Mouse (Mus musculus) MN1 (cell line): Measurements from ENCODE around the gene Gm7247.
A peak's percentile ranks its signal among the peaks of the same experiment; 100 is the strongest.
"Not testable (repeated sequence)": the region's sequence is repeated elsewhere in the genome, so short reads cannot be mapped to it uniquely, and the experiment has no call there.

ENCODE experiments used
- DNase-seq: peaks from one replicate; pipeline ENCODE4 v3.0.0-alpha.2; 2016; ENCODE audit warnings: low spot score

Gene Gm7247

DNA sequence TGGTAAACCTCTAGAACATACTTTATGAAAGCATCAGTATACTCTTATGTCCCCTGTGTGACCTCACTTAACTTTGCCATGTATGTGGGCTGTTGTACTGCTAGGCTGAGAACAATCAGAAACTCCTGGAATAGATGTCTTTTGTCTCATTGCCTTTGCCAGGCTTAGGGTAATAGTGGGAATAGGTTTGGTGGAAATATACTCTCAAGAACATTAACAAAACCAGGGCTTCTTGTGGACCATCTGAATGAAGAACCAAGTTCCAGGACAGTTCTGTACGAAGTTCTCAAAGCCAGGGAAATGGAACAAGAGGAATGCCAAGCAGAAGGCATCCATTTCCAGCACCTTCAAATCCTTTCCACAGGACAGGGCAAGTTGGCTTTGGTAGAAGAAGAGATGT, at the start of gene Gm7247:
Gene Gm7247, plus strand, starts transcription at position 301 of the 400 bp plus-strand sequence.
- DNase-seq: no peak

DNA sequence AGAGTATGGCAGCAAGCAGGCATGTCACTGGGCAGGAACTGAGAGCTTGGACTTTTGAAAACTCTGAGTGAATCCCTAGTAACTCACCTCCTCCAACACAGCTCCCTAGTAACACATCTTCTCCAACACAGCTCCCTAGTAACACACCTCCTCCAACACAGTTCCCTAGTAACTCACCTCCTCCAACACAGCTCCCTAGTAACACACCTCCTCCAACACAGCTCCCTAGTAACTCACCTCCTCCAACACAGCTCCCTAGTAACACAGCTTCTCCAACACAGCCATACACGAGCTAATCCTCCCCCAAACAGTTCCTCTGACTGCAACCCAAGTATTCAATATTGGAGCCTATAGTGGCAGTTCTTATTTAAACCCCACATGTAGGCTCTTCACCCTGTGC, 37.6 kb upstream of the Gm7247 start:
- DNase-seq: no peak

DNA sequence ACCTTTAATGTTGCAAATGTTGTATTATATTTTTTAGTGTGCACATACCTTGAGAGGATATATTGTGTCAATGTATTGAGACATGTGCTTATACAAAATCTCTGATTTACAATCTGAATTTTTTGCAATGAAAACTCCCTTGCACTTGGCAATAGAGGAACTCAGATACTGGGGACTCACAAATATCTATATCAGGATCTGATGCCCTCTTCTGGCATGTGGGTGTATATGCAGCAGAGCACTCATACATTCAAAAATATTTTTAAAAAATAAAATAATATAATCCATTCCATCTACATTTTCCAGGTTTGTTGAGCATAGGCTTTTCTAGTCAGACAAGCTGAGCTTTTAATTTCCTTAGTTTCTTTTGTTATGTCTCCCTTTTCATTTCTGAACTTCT, 15.5 kb upstream of the Gm7247 start:
- DNase-seq: no peak

DNA sequence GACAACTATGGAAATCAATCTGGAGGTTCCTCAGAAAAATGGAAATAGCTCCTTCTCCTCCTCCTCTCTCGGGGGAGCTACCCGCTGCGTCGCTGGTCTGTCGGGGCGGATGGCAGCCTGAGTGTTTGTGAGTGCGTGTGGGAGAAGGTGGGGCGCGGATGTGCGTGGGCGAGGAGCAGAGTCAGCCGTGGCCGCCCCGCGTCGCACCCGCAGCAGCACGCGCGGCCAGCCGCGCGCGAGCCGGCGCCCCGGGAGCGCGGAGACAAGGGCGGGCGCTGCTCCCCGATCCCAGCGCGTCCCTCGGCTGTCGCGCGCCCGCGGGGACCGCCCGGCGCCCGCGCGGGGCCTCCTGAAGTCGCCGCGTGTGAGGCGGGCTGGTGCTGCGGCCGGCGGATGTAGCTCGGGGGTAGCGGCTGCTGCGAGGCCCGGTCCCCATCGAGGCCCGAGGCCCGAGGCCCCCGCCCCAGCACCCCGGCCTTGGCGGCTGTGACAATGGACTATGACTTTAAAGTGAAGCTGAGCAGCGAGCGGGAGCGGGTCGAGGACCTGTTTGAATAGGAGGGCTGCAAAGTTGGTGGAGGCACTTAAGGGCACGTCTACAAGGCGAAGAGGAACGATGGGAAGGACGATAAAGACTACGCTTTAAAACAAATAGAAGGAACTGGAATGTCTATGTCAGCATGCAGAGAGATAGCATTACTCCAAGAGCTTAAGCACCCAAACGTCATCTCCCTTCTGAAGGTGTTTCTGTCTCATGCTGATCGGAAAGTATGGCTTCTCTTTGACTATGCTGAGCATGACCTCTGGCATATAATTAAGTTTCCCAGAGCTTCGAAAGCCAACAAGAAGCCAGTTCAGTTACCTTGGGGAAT, 3.2 kb upstream of the Gm7247 start:
- no peak for DNase-seq

DNA sequence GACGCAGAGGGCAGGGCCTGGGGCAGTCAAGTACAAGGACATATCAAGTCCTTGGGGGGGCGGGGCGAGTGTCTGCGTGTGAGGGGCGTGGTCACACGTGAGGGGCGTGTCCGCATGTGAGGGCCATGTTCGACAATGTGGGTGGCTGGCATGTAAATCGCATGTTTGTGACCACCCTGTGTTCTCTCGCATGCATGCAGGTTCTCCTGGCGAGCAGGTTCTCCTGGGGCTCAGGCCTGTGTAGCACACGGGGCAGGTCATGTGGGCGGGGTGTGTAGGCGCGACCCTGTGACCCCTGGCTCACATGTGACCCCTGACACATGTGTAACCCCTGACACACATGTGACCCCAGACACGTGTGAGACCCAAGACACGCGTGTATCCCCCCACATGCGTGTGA, 21.2 kb downstream of the Gm7247 start:
- no peak for DNase-seq

DNA sequence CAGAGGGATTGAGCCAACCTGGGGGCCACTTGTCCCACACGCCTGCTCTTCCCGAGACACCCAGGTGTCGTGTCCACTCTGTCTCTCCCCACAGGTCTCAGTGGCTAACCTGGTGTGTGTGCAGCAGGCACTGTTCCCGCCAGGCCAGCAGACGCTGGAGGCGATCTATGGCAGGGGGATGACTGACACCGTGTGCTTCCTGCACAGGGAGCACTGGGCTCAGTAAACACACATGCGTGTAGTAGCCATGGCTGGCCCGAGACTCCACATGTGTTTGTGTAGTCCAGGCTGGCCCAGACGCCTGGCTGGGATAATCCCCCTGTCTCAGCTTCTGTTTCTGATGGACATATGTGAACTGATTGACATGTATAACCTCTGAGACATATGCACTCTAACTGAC, 22.8 kb downstream of the Gm7247 start:
- DNase-seq: no peak

DNA sequence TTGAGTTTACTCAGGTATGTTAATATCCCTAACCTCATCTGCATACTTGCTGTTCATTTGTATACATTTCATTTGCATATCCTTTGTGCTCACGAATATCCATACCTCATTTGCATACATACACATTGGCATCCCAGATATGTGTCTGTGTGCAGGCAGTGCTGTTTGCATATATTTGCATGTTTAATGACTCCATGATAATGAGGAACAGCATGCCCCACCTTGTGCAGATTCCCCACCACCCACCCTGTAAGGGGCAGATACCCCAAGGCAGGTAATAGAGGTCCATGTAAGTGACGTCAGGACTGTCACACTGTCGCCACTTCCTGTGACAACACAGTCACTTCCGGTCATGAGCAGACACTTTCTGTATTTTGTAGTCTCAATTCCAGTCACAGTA, 24.2 kb downstream of the Gm7247 start:
- DNase-seq: no peak

DNA sequence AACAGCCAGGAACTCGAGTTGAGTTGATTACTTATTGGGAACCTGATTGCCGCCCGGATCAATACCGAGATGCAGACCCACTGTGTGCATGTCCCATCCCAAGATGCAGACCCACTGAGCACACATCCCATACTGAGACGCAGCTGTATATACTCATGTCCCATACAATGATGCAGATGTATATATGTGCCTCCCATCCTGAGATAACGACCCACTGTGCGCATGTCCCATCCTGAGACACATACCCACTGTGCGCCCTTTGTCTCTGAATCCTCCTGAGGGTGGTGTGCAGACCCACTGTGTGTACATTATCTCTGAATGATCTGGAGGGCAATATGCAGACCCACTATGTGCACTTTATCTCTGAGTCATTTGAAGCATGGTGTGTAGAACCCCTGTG, 26.2 kb downstream of the Gm7247 start:
- no peak for DNase-seq

DNA sequence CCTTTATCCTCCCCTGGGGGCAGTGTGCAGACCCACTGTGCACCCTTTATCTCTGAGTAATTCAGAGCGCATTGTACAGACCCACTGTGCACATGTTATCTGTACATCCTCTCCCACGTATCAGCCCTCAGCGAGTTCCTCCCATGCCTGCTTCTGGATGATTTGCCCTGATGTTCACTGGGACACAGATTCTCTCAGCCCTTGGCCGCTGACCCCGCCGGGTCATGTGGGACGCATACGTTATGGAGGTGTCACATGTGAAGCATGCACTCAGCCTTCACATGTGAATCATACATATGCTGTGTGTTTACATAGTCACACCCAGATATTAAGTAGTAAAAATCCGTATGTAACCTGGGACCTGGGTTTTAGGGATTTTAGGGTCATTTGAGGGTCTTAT, 26.7 kb downstream of the Gm7247 start:
- no peak for DNase-seq

DNA sequence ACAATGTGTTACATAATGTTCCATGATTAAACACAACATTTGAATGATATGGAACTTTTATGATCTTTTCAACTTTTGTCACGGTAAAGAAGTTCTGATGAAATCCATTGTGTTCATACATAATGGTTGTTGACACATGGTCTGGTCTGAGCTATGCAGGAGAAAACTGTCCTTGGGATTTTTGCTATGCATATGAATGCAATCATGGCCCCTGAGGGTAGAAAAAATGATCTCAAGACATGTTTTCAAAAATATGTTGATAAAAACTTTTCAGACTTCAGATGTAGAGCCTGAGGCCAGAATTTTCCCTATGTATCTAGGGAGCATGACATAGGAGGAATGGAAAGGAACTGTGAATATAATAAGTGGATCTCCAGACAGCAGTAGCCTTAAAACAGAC, 49.0 kb downstream of the Gm7247 start, which contains the start of gene Vmn2r88:
Gene Vmn2r88, plus strand, starts transcription at position 301 of the 400 bp plus-strand sequence.
- no peak for DNase-seq

DNA sequence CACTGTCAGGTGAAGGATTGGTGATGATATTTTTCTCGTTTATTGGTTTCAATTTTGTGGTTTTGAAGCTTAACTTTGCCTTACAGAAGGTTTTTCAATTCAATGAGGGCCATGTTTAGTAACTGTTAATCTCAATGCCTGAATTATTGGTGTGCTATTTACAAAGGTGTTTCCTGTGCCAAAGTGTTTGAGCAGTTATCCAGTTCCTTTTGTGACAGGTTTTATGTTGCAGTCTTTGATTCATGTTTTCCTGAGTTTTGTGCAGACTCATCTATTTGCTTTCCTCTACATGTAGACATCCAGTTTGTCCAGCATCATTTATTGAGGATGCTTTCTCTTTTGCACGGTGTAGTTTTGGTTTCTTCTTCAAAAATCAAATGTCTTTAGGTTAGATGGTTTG, 62.3 kb downstream of the Gm7247 start:
- no peak for DNase-seq

DNA sequence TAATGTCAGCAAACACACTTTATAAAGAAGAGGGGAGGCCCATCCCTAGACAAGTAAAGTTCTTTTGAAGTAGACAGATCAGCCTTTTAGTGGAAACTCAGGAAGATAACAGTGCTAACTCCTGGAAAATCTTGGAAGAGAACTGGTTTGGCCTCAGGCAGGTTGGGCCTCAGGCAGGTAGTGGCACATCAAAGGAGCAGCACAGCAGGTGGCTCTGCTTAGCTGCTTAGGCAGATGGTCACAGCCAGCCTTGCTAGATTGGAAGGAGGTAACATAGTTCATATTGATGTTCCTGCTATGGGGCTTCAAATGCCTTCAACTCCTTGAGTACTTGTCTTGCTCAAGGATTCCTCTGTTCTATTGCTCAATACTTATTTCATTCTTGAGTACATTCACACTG, 68.6 kb downstream of the Gm7247 start:
- DNase-seq: not testable (repeated sequence)

DNA sequence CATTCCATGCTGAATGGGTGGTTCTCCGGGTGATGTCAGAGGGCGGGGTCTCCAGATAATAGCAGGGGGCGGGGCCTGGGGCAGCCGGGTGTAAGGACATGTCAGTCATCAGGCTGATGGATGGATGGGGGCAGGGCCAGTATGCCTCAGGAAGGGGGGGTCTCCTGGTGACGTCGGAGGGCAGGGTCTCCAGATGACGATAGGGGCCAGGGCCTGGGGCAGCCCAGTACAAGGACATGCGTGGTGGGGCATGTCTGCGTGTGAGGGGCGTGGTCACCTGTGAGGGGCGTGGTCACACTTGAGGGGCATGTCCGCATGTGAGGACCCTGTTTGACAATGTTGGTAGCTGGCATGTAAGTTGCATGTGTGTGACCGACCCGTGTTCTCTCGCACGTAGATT, 73.0 kb downstream of the Gm7247 start:
- DNase-seq: no peak

DNA sequence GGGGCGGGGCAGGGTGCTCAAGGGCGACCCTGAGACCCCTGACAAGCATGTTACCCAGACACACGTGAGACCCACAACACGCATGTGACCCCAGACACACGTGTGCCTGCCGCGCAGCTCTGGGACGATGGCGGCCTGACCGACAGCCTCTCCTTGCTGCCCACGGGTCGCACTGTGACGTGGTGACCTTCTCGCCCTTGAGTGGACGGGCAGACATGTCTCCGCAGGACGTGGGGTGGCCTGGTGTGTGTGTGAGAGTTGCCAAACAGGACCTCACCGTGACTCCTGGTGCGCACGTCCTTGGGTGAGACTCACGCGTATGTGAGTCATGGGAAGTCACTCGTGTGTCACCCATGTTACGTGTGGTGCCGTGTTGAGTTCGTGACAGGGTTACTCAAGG, 73.5 kb downstream of the Gm7247 start:
- DNase-seq: no peak

DNA sequence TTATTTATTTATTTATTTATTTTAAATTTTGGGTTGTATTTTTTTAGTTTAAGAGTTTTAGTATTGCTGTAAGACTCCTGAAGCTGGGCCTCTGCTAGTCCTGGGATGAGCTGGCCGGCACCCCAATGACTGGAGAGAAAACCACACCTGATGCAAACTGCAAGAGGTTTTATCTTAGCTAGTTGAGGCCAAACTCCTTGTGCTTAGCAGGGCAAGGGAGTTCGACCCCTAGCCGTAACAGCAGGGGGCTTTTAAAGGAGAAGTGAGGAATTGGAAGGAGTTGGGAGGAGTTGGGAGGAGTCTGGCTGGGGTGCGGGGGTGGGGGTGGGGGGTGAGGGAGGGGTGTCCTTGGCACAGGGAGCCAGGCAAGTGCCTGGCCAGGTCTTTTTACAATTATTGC, 77.4 kb downstream of the Gm7247 start:
- no peak for DNase-seq

DNA sequence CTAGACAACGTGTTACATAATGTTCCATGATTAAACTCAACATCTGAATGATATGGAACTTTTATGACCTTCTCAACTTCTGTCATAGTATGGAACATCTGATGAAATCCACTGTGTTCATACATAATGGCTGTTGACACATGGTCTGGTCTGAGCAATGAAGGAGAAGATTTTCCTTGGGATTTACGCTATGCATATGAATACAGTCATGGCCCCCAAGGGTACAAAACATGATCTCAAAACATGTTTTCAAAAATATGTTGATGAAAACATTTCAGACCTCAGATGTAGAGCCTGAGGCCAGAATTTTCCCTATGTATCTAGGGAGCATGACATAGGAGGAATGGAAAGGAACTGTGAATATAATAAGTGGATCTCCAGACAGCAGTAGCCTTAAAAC, 90.0 kb downstream of the Gm7247 start, which contains the start of gene Vmn2r89:
Gene Vmn2r89, plus strand, starts transcription at position 301 of the 400 bp plus-strand sequence.
- not testable (repeated sequence) for DNase-seq

DNA sequence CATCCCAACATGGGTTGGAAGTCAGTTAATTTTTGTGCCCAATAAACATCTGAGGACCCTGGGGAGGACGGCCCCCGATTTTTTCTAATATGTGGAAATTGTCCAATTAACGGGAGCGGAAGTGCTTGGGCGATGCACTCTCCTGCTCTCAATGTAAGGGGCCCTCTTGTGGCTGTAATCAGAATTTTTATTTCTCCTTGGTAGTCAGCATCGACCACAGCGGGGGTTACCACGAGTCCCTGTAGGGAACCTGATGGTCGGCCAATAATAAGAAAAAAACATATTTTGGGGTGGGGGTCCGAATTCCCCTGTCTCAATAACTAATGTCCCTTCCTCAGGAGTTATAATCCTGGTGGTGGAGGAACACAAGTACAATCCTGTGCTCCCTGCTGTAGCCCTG, 118.7 kb downstream of the Gm7247 start:
- DNase-seq: not testable (repeated sequence)

DNA sequence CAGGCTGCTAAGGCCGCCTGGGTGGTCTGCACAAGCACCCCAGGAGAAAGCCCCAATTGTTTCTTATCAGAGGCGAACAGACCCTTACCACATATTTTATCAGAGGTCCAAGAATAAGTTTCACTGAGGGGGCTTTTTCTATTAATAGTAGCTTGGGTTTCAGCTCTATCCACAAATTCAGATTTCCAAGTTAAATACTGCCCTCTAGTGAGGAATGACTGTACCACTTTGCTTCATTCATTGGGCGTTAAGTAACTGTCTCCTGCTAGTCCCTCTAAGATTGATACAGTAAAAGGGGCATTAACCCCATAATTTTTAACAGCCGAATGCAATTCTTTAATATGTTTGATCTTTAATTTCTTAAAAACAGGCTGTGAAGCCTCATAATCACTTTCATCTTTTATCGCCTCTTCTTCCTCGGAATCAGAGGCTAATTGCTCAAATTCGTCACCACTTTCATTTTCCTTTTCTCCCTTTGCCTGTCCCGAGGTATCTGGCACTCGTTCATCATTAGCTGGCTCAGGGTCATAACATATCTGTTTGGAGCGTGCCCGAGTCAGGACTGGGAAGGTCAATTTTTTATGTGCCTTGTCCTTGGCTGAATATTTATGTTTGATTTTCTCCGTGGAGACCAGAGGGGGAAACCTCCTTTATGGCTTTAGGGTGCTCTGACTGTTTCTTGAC, 119.9 kb downstream of the Gm7247 start:
- peak; percentile 35 for DNase-seq

DNA sequence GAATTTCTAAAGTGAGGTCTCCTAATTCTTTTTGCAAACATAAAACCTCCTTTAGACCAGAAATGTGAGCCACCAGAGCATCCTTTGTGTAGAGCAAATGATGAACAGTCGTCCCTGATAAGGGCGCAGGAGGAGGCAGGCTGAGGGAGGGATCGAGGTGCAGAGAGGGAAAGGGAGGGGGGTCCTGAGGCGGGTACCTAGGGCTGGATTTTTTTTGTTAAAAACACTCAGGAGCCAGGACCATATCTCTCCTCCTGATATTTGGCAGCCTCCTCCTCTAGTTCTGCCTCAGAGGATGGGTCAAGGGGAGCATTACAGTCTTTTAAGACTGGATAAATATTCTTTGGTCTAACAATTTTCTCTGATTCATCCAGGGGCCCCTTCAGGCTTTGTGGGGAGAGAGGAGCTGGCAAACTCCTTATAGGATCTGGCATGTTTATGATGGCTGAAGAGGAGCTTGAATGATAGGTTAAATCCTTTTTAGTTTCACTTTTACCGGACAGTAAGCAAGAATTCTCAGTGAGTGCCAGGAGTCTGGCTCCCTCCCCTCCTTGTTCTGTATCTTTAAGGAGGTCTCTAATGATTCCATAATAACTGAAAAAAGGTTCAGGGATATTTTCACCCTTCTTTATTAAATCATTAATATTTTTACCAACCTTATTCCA, 120.6 kb downstream of the Gm7247 start:
- DNase-seq: no peak

DNA sequence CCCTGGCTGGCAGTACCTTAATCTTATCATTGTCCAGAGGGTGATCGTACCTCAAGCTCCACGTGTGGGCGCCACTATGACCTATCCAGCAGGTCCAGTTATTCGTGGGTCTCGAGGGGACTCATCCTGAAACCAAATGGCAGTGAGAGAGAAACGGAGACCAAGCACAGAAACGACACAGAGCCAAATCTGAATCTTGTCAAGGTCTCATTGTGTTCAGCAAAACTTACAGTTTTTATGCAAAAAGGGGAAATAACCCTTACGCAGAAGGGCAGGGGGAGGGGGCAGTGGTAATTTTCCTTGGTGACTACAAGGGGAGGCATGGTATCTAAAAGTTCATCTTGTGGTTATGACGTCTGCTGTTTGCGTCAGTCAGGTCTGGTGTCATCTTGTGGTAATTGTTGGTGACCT, 121.4 kb downstream of the Gm7247 start:
- not testable (repeated sequence) for DNase-seq

DNA sequence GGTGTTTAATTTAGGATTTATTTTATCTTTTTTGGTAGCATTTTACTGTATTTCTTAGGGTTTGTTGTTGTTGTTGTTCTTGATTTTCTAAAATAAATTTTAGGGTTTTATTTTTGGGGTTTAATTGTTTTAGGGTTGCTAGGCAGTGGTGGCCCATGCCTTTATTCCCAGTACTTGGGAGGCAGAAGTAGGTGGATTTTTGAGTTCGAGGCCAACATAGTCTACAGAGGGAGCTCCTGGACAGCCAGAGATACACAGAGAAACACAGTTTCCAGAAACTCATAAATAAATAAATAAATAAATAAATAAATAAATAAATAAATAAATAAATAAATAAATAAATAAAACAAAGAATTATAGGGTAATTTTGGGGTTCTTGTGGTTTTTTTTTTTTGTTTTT, 122.1 kb downstream of the Gm7247 start:
- DNase-seq: no peak

DNA sequence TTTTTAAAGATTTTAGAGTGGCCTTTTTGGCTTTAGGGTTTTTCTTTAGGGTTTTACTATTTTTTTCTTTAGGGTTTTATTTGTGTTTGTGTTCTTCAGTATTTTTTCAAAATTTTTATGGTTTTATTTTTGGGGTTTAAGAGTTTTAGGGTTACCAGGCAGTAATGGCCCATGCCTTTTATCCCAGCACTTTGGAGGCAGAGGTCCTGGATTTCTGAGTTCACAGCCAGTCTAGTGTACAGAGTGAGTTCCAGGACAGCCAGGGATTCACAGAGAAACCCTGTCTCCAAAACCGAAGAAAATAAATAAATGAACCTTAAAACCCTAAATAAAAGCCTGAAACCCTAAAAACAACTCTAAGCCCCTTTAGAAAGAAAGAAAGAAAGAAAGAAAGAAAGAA, 124.6 kb downstream of the Gm7247 start:
- no peak for DNase-seq

DNA sequence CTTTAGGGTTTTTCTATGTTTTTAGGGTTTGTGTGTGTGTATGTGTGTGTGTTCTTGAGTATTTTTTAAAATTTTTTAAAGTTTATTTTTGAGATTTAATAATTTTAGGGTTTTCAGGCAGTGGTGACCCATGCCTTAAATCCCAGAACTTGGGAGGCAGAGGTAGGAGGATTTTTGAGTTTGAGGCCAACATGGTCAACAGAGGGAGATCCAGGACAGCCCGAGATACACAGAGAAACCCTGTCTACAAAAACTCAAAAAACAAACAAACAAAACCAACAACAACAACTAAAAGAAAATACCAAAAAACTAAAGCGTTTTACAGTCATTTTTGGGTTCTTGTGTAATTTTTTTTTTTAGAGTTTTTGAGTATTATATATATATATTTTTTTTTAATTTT, 134.2 kb downstream of the Gm7247 start:
- DNase-seq: no peak
